Mouse (Mus musculus) stomach, postnatal 0 days (tissue): ENCODE data around the gene Gna11. TPM values are rescaled to one million over a fixed set of nuclear protein-coding genes. Genes with fewer than 3 reads are reported as not detected.

Source experiments
- ATAC-seq: fragments of 200-750 bp; cut with Nextera tagmentation; 2 replicates; pipeline ENCODE4 v1.8.0; 2017; ENCODE audit not compliant: low FRiP score, low TSS enrichment
- DNase-seq: peaks from one replicate; pipeline ENCODE4 v3.0.0-alpha.2; 2016; ENCODE audit warnings: low spot score
- H3K27ac ChIP-seq: fragments of 300-500 bp; sonication (generic); replicated peaks from 2 replicates; pipeline ENCODE4 v1.5.1; 2014; ENCODE audit warnings: mild to moderate bottlenecking, control low read depth
- H3K27me3 ChIP-seq: fragments of 300-500 bp; sonication (generic); 2 replicates; pipeline ENCODE4 v1.6.1; 2014; ENCODE audit warnings: low read length; ENCODE audit not compliant: control insufficient read depth, insufficient read depth
- H3K36me3 ChIP-seq: fragments of 300-500 bp; sonication (generic); 2 replicates; pipeline ENCODE4 v1.6.1; 2014; ENCODE audit warnings: low read length, mixed read lengths; ENCODE audit not compliant: control insufficient read depth, insufficient read depth
- H3K4me1 ChIP-seq: fragments of 300-500 bp; sonication (generic); replicated peaks from 2 replicates; pipeline ENCODE4 v1.6.1; 2014; ENCODE audit warnings: antibody characterized with exemption; ENCODE audit not compliant: control insufficient read depth, insufficient read depth
- H3K4me2 ChIP-seq: fragments of 300-500 bp; sonication (generic); replicated peaks from 2 replicates; pipeline ENCODE4 v1.6.1; 2014; ENCODE audit warnings: low read depth, mild to moderate bottlenecking, control low read depth, moderate library complexity
- H3K4me3 ChIP-seq: fragments of 300-500 bp; sonication (generic); 2 replicates; pipeline ENCODE4 v1.5.1; 2014; ENCODE audit warnings: low read depth, low read length, control low read depth
- H3K9ac ChIP-seq: fragments of 300-500 bp; sonication (generic); 2 replicates; pipeline ENCODE4 v1.6.1; 2014; ENCODE audit warnings: mild to moderate bottlenecking, low read length, control low read depth, mixed read lengths
- H3K9me3 ChIP-seq: fragments of 300-500 bp; sonication (generic); 2 replicates; pipeline ENCODE4 v1.6.1; 2016; ENCODE audit warnings: low read length; ENCODE audit not compliant: control insufficient read depth
- CTCF ChIP-seq: IDR thresholded peaks from 2 replicates; pipeline ENCODE4 v1.5.1; 2016; ENCODE audit warnings: antibody characterized with exemption, low read depth, mild to moderate bottlenecking, moderate library complexity
- EP300 ChIP-seq: optimal IDR thresholded peaks from 2 replicates; pipeline ENCODE3; 2016; ENCODE audit warnings: antibody characterized with exemption
- WGBS: fragments of 180-500 bp; shearing (Covaris S2); extraction: QIAGEN DNeasy Blood & Tissue Kit; methylation state at CpG from one replicate; pipeline ENCODE4 v1.1.7; 2014; 5-methylcytosine and 5-hydroxymethylcytosine counted together
- polyA plus RNA-seq: library from polyadenylated mRNA; unstranded; fragments of >200 nt; fragmentation: Nextera tagmentation; extraction: Ambion mirVana; gene quantifications from 2 replicates; pipeline ENCODE4 v1.2.1, GENCODE M21; 2015

The Gna11 gene
- polyA plus RNA-seq, 1 experiment from 2014 or later, result 62.5 TPM

DNA sequence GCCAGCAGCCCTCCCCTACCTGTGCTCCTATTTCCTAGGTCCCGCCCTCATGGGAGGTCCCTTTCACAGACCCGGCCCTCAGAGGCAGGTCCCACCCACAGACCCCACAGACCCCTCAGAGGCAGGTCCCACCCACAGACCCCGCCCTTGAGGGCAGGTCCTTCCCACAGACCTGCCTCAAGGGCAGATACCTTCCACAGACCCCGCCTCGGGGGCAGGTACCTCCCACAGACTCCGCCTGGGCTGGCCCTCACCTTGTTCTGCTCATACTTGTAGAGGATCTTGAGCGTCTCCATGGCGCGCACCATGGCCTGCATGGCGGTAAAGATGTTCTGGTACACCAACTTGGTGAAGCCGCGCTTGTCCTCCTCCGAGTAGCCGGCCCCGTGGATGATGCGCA is 10.2 kb downstream of the Gna11 start:
- 49% methylated on average over 16 of the region's 16 CpGs for WGBS
- no peak for TF ChIP-seq CTCF
- TF ChIP-seq EP300, result no peak
- Histone ChIP-seq H3K9me3 (no peaks in the 10 kb centered on the region), H3K9ac (no peak overlapping the region), H3K4me3 (no peak overlapping the region), H3K4me1 (no peaks in the 10 kb centered on the region), H3K36me3 (peaks cover 4% of the 10 kb centered on the region), H3K4me2 (no peak overlapping the region), H3K27ac (no peak overlapping the region), H3K27me3 (no peaks in the 10 kb centered on the region)
- ATAC-seq (peak; percentile 26; the same call in 1 of the 2 replicates), DNase-seq (peak; percentile 51)

DNA sequence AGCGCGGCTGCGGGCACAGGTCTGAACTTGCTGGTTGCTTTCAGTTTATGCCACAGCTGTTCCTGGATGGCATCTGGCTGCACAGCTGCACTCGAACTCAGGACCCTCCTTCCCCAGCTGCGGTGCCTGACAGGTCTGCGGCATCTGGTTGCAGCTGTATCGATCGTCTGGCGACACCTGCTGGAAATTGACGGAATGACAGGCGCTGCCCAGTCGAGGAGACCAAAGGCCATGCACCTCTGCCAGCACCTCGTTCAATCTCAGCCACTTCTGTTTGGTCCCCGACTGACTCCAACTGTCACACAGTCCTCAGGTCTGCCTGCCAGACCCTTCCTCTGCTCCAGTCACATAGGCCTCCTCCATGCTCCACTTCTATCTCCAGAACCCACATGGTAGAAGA is 18.2 kb downstream of the Gna11 start:
- peaks cover 11% of the 10 kb centered on the region; the same call in 1 of the 2 replicates for H3K36me3 ChIP-seq
- H3K9ac ChIP-seq, result no peak overlapping the region
- H3K4me1 ChIP-seq, result no peaks in the 10 kb centered on the region
- ATAC-seq (peak; percentile 41; the same call in 1 of the 2 replicates), DNase-seq (peak; percentile 84)
- 9% methylated on average over 14 of the region's 14 CpGs for WGBS
- no peak overlapping the region for H3K4me2 ChIP-seq
- no peaks in the 10 kb centered on the region for H3K27me3 ChIP-seq
- no peak overlapping the region for H3K27ac ChIP-seq
- no peak overlapping the region for H3K4me3 ChIP-seq
- H3K9me3 ChIP-seq, result no peaks in the 10 kb centered on the region
- peak; percentile 98 for TF ChIP-seq CTCF
- TF ChIP-seq EP300, result no peak

DNA sequence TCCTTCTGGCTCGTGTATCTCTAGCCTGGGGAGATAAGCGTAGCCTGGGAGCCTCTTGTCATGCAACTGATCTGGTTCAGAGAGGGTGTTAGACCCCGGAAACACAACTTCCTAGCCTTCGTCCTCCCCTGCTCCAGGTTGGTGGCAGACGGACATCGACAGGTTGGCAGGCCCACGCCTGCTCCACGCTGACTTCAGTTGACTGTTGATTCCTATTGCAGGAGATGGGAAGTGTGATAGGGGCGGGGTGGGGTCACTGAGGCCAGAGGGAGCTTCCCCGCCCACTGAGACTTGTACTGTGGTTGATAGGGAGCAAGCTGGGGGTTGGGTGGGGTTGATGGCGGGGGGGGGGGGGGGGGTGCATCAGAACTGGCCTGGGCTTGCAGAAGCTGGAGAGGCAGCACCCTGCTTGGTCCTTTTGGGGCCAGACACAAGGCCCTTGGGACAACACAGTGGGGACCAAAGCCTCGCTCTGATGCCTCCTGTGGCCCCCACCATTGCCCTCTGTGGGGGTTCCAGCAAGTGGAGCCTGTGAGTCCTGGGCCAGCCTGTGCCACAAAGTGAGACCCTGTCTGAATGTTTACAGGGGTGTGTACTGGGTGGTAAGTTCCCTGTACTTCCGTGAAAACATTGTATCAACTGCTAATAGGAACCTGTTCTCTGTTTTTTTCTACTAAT is 19.8 kb downstream of the Gna11 start:
- Histone ChIP-seq H3K9ac (no peak overlapping the region), H3K27ac (peak overlapping the region; percentile 85), H3K9me3 (no peaks in the 10 kb centered on the region), H3K4me3 (no peak overlapping the region), H3K27me3 (no peaks in the 10 kb centered on the region), H3K4me2 (no peak overlapping the region), H3K36me3 (peaks cover 9% of the 10 kb centered on the region; the same call in 1 of the 2 replicates), H3K4me1 (no peaks in the 10 kb centered on the region)
- ATAC-seq (no peak), DNase-seq (no peak)
- TF ChIP-seq CTCF, result no peak
- TF ChIP-seq EP300, result no peak
- WGBS, result 48% methylated on average over 12 of the region's 13 CpGs

DNA sequence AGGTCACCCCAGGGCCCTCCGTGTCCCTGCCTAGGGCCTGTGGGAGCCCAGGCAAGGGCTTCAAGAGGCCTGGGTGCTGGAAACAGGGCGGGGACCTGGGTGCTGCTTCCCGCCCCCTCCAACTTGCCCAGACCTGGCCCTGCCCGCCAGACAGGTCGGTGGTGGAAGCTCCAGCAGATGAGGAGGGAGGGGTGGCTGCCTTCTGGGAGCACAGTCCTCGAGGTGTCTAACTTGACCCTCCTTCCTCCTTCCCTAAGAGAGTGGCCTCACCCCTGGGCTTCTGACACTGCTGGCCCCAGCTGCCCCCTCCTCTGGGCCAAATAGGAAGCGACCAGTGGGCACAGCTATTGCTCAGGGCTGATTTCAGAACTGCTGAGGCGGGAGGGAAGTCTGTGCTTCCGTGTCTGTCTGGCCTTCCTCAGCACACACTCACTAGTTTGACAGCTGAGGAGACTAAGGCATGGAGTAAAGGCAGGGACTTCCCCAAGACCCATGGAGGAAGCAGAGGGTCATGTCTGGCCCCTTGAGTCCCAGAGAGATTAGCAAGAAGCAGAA is 20.9 kb downstream of the Gna11 start, which contains the start of gene Gna15:
Gna15 (minus strand) TSS at position 175 of the 555 bp plus-strand sequence.
- Histone ChIP-seq H3K4me1 (no peaks in the 10 kb centered on the region), H3K9me3 (no peaks in the 10 kb centered on the region), H3K27ac (peak within 1 kb of the TSS; percentile 85), H3K4me2 (peak within 1 kb of the TSS; percentile 39; the same call in 1 of the 2 replicates), H3K36me3 (0 out of 2 replicates have a peak, but pooled peaks cover under 1% of the 10 kb centered on the region), H3K4me3 (peak within 1 kb of the TSS; percentile 29), H3K27me3 (no peaks in the 10 kb centered on the region), H3K9ac (peak within 1 kb of the TSS; percentile 59)
- DNase-seq (no peak), ATAC-seq (peak; percentile 62; the same call in 1 of the 2 replicates)
- no peak for TF ChIP-seq CTCF
- no peak for TF ChIP-seq EP300
- WGBS, result 26% methylated on average over 9 of the region's 9 CpGs

DNA sequence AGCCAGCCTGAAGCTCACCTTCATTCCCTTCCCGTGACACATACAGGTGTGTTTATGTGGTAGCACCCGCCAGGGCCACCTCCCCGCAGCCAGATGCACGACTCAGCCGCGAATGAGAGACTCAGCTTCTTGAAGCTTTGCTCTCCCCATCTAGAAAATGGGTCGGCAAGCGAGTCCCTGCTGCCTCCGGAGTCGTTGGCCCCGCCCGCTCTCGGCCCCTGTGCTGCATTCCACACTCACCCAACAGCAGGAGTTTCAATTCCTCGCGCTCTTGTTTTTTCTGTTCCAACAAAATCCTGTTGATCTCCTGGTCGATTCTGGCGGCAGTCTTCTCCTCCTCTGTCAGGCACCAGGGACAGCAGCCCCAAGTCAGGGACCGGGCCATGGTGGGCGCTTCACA is 21.4 kb downstream of the Gna11 start:
- DNase-seq (no peak), ATAC-seq (no peak)
- H3K27ac ChIP-seq, result peak overlapping the region; percentile 85
- H3K36me3 ChIP-seq, result no peaks in the 10 kb centered on the region
- H3K9ac ChIP-seq, result peak overlapping the region; percentile 59
- H3K4me1 ChIP-seq, result no peaks in the 10 kb centered on the region
- WGBS, result 13% methylated on average over 19 of the region's 19 CpGs
- peak overlapping the region; percentile 29 for H3K4me3 ChIP-seq
- peak overlapping the region; percentile 39; the same call in 1 of the 2 replicates for H3K4me2 ChIP-seq
- H3K9me3 ChIP-seq, result no peaks in the 10 kb centered on the region
- no peak for TF ChIP-seq EP300
- no peak for TF ChIP-seq CTCF
- no peaks in the 10 kb centered on the region for H3K27me3 ChIP-seq

DNA sequence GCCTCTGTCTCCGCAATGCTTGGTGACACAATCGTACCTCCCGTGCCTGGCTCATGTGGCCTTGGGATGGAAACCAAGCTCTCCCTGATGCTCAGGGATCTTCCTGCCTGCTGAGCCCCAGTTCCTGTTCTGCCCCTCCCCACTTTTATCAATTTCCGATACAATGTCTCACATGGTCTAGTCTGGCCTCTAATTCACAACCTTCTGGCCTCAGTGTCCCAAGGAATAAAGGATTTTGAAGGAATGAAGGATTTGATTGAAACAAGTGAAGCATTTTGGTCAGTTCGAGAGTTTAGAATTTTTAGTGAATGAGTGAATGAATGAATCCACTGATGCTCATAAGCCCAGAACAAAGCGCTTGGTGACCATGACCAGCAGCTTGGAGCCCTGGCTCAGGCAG is 21.8 kb downstream of the Gna11 start:
- Histone ChIP-seq H3K27ac (peak overlapping the region; percentile 85), H3K9ac (no peak overlapping the region), H3K27me3 (no peaks in the 10 kb centered on the region), H3K36me3 (no peaks in the 10 kb centered on the region), H3K4me1 (no peaks in the 10 kb centered on the region), H3K4me3 (peak overlapping the region; percentile 29), H3K4me2 (peak overlapping the region; percentile 39; the same call in 1 of the 2 replicates), H3K9me3 (no peaks in the 10 kb centered on the region)
- TF ChIP-seq CTCF (no peak), EP300 (no peak)
- 75% methylated on average over 6 of the region's 6 CpGs for WGBS
- DNase-seq, result no peak
- ATAC-seq, result no peak
